ENCODE assay signal across 27 mouse cellular contexts in genomic region chr6:101902276-101902675, GRCm38 (mm10).
A peak's percentile ranks its signal among the peaks of the same experiment; 100 is the strongest.
DNase-seq lines count a peak whose midpoint lies in the region; ATAC-seq and TF ChIP-seq lines count a peak whose summit lies in the region.
"Had no signal": no experiment of that assay in that cellular context is flagged by ENCODE, and none has a peak within 500 bp of the region (broad histone marks: within the 10 kb centered on the region; RNA-seq: fewer than 3 reads in every experiment).

No protein-coding gene starts in this region.

- TF ChIP-seq CTCF in cerebellum, adult 2 months (IDR thresholded peaks at IDR 0.05; ENCODE audit: borderline replicate concordance, insufficient read depth, low read depth, low read length): no peak

- no peaks in the 10 kb centered on the region for H3K27me3 ChIP-seq in cerebellum, adult 2 months (ENCODE audit: control insufficient read depth, insufficient read depth, low read length)
- H3K27me3 ChIP-seq: CH12.LX; embryonic facial prominence, embryonic 12.5 days; embryonic facial prominence, embryonic 15.5 days; heart, embryonic 12.5 days; heart, embryonic 15.5 days; hindbrain, embryonic 13.5 days had no signal

- ATAC-seq in inflammation-experienced regulatory T-cells, adult 6 months: no peak
- ATAC-seq: forebrain, embryonic 14.5 days; forebrain, postnatal 0 days; hindbrain, embryonic 16.5 days; intestine, postnatal 0 days had no signal

- intact Hi-C loops in left cerebral cortex, postnatal 4 days (cut with DNase I): no loop called here

- no peaks in the 10 kb centered on the region for H3K4me1 ChIP-seq in cerebellum, adult 2 months (ENCODE audit: control insufficient read depth, insufficient read depth, low read length)
- H3K4me1 ChIP-seq: embryonic facial prominence, embryonic 12.5 days; embryonic facial prominence, embryonic 15.5 days; hindbrain, embryonic 10.5 days; hindbrain, embryonic 13.5 days had no signal

- H3K4me3 ChIP-seq in cerebellum, adult 2 months (replicated peaks; ENCODE audit: insufficient read depth, low read depth, low read length): no peak overlapping the region
- H3K4me3 ChIP-seq: embryonic facial prominence, embryonic 12.5 days; embryonic facial prominence, embryonic 15.5 days; gastrocnemius, adult 2 months; heart, embryonic 12.5 days; heart, embryonic 15.5 days; hindbrain, embryonic 10.5 days; hindbrain, embryonic 13.5 days had no signal

- TF ChIP-seq POLR2A in cerebellum, adult 2 months (IDR thresholded peaks at IDR 0.05; ENCODE audit: borderline replicate concordance, insufficient read depth, low read length): no peak

- DNase-seq in cerebellum, adult 2 months: peak; percentile 27 to 58
- DNase-seq in cerebellum, postnatal 4 days (ENCODE audit: low spot score in 2 of 2): no peak
- peak; percentile 5 for DNase-seq in left cerebral cortex, postnatal 4 days
- no peak for DNase-seq in left cerebral cortex, adult 11 months (ENCODE audit: low spot score)
- DNase-seq in cerebellum, postnatal 10 days: peak; percentile 56 to 67
- peak; percentile 17 to 27 for DNase-seq in cerebellum, postnatal 36 days
- DNase-seq: adrenal gland, adult 2 months; adrenal gland, postnatal 14 days; B cell, adult 2 months; forebrain, postnatal 0 days; gastrocnemius, adult 2 months; gastrocnemius, postnatal 25 days; heart, adult 18-20 months; heart, postnatal 10 days; heart, postnatal 36 days; kidney, adult 2 months had no signal

- 22% methylated on average over 2 of the region's 2 CpGs for WGBS in cerebellum, adult 2 months

- no peak overlapping the region for H3K27ac ChIP-seq in cerebellum, adult 2 months (ENCODE audit: insufficient read depth, low read length)
- H3K27ac ChIP-seq: embryonic facial prominence, embryonic 12.5 days; embryonic facial prominence, embryonic 15.5 days; gastrocnemius, adult 2 months; heart, embryonic 15.5 days; hindbrain, embryonic 10.5 days; hindbrain, embryonic 13.5 days had no signal

Comparison
In these comparisons a context has a peak if more than half of its experiments do, and no peak if none do; other contexts are left out.
1. DNase-seq: peak in cerebellum, adult 2 months (2 of 2), left cerebral cortex, postnatal 4 days (single experiment), cerebellum, postnatal 10 days (2 of 2) and cerebellum, postnatal 36 days (2 of 2); none in cerebellum, postnatal 4 days (0 of 2) and left cerebral cortex, adult 11 months (single experiment).